Mouse (Mus musculus) erythroblast, embryonic 14.5 days (primary cell): ENCODE results near the gene Slc16a3.

Source experiments
- GATA1 ChIP-seq: IDR thresholded peaks from 2 replicates; pipeline ENCODE4 v1.6.1; 2012; ENCODE audit warnings: low read length, inconsistent platforms, mixed read lengths
- TAL1 ChIP-seq: IDR thresholded peaks from 3 replicates; pipeline ENCODE4 v1.6.1; 2012; ENCODE audit warnings: low read length, inconsistent platforms, mixed read lengths

- peak; percentile 66 for TF ChIP-seq TAL1
- TF ChIP-seq GATA1: peak; percentile 68
These were observed 47.7 kb upstream of the Slc16a3 start for GRCm38 (mm10) chr11:120900276-120901244.
